ENCODE assay signal across 7 mouse cellular contexts in genomic region chr7:79493915-79494314, GRCm38 (mm10). TPM values are rescaled to one million over a fixed set of nuclear protein-coding genes. Genes with fewer than 3 reads are reported as not detected.
DNase-seq lines count a peak whose midpoint lies in the region; ATAC-seq and TF ChIP-seq lines count a peak whose summit lies in the region.

No protein-coding gene starts in this region.

- H3K27me3 ChIP-seq in kidney, postnatal 0 days (ENCODE audit: insufficient read depth, low read length) = peaks cover 41% of the 10 kb centered on the region
- H3K27me3 ChIP-seq in kidney, embryonic 16.5 days (ENCODE audit: insufficient read depth, low read length) = peaks cover 53% of the 10 kb centered on the region
- H3K27me3 ChIP-seq in E14TG2a.4 (ENCODE audit: insufficient read depth, low read length) = peaks cover 43% of the 10 kb centered on the region

- no peak for TF ChIP-seq POLR2A in cortical plate, adult 2 months (IDR thresholded peaks at IDR 0.05; ENCODE audit: extremely low read depth, insufficient read depth, low read length)

- WGBS in kidney, postnatal 0 days = 9% methylated on average over 8 of the region's 8 CpGs
- 9% methylated on average over 8 of the region's 8 CpGs for WGBS in kidney, embryonic 16.5 days

- no peak for ATAC-seq in kidney, postnatal 0 days (replicated peaks; ENCODE audit: low FRiP score, low read depth)
- ATAC-seq in kidney, embryonic 16.5 days (ENCODE audit: low FRiP score, low TSS enrichment) = no peak
- ATAC-seq in activated CD4-positive, CD25-positive, alpha-beta regulatory T cell, adult 4 months = peak; percentile 48

- H3K36me3 ChIP-seq in kidney, postnatal 0 days (ENCODE audit: insufficient read depth, low read length) = no peaks in the 10 kb centered on the region
- no peaks in the 10 kb centered on the region for H3K36me3 ChIP-seq in kidney, embryonic 16.5 days (ENCODE audit: insufficient read depth, low read length)
- no peaks in the 10 kb centered on the region for H3K36me3 ChIP-seq in E14TG2a.4 (ENCODE audit: insufficient read depth, low read length)

- H3K27ac ChIP-seq in kidney, postnatal 0 days = no peak overlapping the region
- no peak overlapping the region for H3K27ac ChIP-seq in kidney, embryonic 16.5 days (ENCODE audit: low read length)
- H3K27ac ChIP-seq in cortical plate, adult 2 months (ENCODE audit: insufficient read depth, low read length) = no peak overlapping the region

- no peak overlapping the region for H3K9ac ChIP-seq in kidney, postnatal 0 days (ENCODE audit: low read depth, low read length)
- H3K9ac ChIP-seq in kidney, embryonic 16.5 days (replicated peaks; ENCODE audit: low read length) = no peak overlapping the region

- H3K9me3 ChIP-seq in kidney, postnatal 0 days (replicated peaks; ENCODE audit: low read length) = no peaks in the 10 kb centered on the region
- H3K9me3 ChIP-seq in kidney, embryonic 16.5 days (ENCODE audit: low read length) = no peaks in the 10 kb centered on the region
- H3K9me3 ChIP-seq in E14TG2a.4 (ENCODE audit: low read length) = no peaks in the 10 kb centered on the region

- H3K4me1 ChIP-seq in kidney, postnatal 0 days (replicated peaks; ENCODE audit: insufficient read depth, low read length) = no peaks in the 10 kb centered on the region
- H3K4me1 ChIP-seq in kidney, embryonic 16.5 days (ENCODE audit: insufficient read depth, low read length) = no peaks in the 10 kb centered on the region
- H3K4me1 ChIP-seq in E14TG2a.4 (replicated peaks; ENCODE audit: low read depth, low read length) = peaks cover 81% of the 10 kb centered on the region
- no peaks in the 10 kb centered on the region for H3K4me1 ChIP-seq in cortical plate, adult 2 months (ENCODE audit: control insufficient read depth, insufficient read depth, low read length)

- H3K4me2 ChIP-seq in kidney, postnatal 0 days (ENCODE audit: low read length) = no peak overlapping the region
- H3K4me2 ChIP-seq in kidney, embryonic 16.5 days (replicated peaks; ENCODE audit: low read depth, low read length) = no peak overlapping the region

- no peak overlapping the region for H3K4me3 ChIP-seq in kidney, postnatal 0 days (replicated peaks; ENCODE audit: low read depth, low read length)
- H3K4me3 ChIP-seq in kidney, embryonic 16.5 days (ENCODE audit: low read length) = no peak overlapping the region
- H3K4me3 ChIP-seq in E14TG2a.4 (replicated peaks; ENCODE audit: low read length) = no peak overlapping the region
- no peak overlapping the region for H3K4me3 ChIP-seq in cortical plate, adult 2 months (ENCODE audit: insufficient read depth, low read length)

- peak; percentile 86 for TF ChIP-seq CTCF in kidney, postnatal 0 days (IDR thresholded peaks at IDR 0.05; ENCODE audit: low read depth)
- TF ChIP-seq CTCF in E14TG2a.4 (conservative IDR thresholded peaks at IDR 0.05; ENCODE audit: low read length) = peak; percentile 69
- TF ChIP-seq CTCF in cortical plate, adult 2 months (IDR thresholded peaks at IDR 0.05; ENCODE audit: extremely low read depth, insufficient read depth, low read length) = peak; percentile 97

- peak; percentile 60 for DNase-seq in kidney, postnatal 0 days (ENCODE audit: low spot score)
- DNase-seq in layer of hippocampus, postnatal 14 days (ENCODE audit: low spot score in 2 of 2) = peak; percentile 79 to 80
- DNase-seq in retina, adult 2 months (ENCODE audit: low read depth, low spot score) = peak; percentile 36

RNA-seq across cellular contexts. Expression of gene Polg, which starts 27.8 kb away (rescaled TPM):
- 22.6 and 22.8 TPM in 2 replicates for polyA plus RNA-seq in kidney, postnatal 0 days (2015; fragmentation: Nextera tagmentation; extraction: Ambion mirVana)
- polyA plus RNA-seq in kidney, embryonic 16.5 days (2015; fragmentation: Nextera tagmentation; extraction: Ambion mirVana) = 37.1 and 37.7 TPM in 2 replicates
- 10 to 100 TPM; 22.5 to 23.1 TPM for polyA plus RNA-seq in activated CD4-positive, CD25-positive, alpha-beta regulatory T cell, adult 4 months (2017; shearing (Covaris generic))
- polyA plus RNA-seq in cortical plate, adult 2 months (2012; rRNA removed) = 80.9 and 87.1 TPM in 2 replicates
- 10 to 100 TPM; 84.1 to 90.7 TPM for total RNA-seq in layer of hippocampus, postnatal 14 days (2021)
